Mouse (Mus musculus) T-cell, adult 2 months (primary cell): Measurements from ENCODE around the gene Pcbd1.

Experiments used
- DNase-seq: peaks from one replicate; pipeline ENCODE4 v3.0.0; 2022; ENCODE audit warnings: low spot score

The Pcbd1 gene

DNA sequence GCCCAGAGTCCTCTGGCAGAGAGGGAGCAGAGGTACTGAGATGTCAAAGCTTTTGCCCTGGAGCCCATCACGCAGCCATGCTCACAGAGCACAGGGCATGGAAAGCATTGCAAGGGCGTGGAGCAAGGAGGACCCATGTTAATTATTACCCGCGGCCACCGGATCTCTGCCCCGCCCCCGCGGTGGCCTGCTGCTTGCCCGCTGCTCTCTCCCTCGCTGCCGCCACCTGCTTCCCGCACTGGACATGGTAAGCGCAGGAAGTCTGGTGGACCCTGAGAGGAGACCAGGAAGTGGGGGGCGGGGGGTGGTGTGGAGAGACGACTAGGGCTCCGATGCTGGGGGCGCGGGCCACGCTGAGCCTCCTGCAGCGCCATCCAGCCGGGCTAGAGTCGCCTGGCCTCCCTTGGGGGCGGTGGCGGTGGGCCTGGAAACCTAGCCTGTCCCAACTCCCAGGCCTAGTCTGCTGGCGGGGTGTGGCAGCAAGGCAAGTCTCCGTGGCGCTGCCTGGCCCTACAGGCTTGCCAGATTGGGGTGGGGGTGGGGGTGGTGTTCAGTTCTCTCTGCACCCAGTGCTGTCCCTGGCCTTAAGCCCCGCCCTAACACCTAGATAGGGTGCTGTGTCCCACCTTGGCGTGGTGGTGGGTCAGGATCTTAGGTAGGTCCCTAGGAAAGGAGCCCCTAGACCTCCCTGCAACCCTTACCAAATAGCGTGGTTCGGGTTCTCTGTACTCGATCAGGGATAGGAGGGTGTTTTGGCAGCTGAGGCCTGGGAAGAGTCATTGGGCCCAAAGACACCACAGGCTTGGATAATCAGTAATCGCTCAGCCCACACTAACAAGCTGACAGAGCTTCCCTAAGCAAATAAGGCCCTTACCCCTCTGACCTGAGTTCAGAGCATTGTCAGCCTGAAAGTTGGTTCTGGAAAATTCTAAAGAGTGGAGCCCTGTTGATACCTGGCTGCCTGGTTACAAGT lies at the start of gene Pcbd1:
Gene Pcbd1 (plus strand): TSS at position 162 of the 973 bp plus-strand sequence.
- no peak for DNase-seq

DNA sequence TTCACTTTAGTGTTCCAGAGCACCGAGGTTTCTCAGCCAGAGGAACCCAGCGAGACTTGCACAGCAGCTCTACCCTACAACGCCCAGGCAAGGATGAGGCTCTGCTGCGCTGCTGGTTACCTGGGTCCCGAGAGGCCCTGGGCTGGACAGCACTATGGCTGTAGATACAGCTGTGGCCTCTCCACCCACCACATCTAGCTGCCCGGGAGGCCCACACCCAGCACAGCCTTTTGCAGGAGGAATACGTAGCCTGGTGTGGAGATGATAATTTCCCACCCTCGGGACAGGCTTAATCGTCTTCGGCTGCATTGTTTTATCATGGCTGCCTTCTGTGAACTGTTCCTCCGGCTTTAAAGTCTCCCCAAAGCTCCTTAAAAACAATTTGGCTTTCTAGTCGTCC lies 49.5 kb upstream of the Pcbd1 start:
- DNase-seq, result no peak

DNA sequence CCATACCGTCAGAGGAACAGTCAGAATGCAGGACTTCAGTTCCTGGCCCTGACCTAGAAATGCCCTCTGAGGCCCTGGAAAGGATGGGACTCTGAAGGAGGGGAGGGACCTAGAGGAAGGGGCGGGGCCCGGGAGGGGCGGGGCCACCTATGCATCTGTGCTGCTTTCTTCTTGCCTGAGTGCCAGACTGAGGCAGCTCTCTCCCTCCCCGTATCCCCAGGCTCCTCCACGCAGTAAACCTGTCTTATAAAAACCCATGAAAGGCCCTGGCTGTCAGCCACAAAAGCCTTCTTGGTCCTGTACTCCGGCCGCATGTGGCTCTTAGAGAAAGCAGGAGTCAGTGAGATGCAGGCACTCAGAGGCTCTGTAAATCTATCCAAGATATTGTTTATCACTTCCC lies 44.0 kb upstream of the Pcbd1 start:
- DNase-seq, result no peak

DNA sequence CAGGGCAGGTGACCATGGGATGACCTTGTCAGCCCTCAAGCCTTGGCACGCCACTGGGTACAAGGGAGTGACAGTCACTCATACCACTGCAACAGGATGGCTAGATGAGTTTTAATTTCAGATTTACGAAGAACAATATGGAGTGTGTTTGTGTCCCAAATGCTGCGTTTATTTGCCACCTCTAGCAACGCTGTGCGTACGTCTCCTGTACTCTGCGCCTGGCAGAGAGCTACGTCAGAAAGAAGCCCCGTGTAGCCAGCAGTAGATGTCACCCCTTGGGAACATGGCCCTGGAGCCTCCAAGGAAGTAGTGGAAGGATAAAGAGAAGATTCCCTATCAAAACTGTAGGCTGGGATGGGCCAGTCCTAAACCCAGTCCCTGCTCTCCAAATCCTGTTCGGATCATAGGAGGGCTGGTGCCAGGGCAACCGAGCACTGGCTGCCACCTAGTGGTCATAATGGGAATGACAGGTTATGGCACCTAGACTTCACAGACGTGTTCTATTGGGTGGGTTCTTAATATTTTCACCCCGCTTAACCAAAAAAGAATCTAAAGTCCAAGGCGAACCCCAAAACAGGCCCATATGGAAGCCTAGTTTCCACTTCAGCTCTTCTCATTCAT lies 37.0 kb upstream of the Pcbd1 start:
- DNase-seq, result peak; percentile 17

DNA sequence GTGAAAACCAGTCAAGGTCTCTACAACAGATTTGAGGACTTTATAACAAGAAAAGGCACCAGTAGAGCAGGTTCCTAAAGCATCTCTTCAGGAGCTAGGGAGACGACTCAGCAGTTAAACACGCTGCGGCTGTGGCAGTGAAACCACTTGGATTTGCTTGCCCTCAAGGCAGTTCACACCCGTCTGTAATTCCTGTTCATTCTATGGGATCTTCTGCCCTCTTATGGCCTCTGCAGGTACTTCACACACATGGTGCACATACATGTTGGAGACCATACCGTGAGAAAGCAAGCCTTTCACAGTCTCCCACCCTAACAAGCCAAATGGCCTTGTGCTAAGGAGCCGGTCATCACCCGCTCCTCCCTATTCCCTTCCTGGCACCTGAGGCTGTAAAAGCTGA lies 32.5 kb upstream of the Pcbd1 start:
- no peak for DNase-seq

DNA sequence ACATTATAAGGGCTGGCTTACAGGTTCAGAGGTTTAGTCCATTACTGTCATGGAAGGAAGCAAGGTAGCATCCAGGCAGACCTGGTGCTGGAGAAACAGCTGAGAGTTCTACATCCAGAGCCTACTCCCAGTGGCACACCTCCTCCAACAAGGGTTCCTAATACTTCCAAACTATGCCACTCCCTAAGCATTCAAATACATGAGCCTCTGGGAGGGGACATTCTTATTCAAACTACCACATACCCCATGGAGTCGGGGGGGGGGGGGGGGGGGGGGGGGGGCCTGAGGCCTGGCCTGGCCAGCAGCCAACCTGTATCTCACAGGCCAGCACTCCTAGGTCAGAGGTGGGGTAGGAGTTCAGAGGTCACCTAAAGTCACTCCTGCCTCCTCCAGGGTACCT lies 30.0 kb upstream of the Pcbd1 start:
- DNase-seq, result no peak

DNA sequence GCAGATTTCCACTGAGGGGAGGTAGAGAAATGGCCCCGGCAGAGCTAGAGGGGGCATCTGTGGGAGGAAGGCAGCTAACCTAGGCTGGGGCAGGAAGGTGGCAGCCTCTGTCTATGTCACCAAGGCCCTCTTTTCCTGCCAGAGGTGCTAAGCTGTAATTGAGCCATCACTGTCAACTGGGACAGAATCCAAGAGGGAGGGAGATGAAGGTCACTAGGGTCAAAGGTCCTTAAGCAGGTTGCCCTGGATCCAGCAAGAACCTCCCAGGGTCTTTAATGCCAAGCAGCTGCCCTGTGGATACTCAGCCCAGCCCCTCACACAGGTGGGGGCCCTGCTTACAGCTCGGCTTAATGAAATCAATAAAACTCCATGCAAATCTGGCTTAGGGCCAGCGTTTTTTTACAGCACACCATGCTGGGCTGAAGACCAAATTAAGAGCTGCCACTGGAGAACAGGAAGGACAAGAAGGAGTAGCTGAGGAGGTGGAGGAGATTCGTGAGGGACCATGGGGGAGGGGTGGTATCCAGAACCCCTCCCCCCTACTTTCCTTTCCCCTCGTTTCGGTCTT lies 29.5 kb upstream of the Pcbd1 start:
- DNase-seq, result no peak

DNA sequence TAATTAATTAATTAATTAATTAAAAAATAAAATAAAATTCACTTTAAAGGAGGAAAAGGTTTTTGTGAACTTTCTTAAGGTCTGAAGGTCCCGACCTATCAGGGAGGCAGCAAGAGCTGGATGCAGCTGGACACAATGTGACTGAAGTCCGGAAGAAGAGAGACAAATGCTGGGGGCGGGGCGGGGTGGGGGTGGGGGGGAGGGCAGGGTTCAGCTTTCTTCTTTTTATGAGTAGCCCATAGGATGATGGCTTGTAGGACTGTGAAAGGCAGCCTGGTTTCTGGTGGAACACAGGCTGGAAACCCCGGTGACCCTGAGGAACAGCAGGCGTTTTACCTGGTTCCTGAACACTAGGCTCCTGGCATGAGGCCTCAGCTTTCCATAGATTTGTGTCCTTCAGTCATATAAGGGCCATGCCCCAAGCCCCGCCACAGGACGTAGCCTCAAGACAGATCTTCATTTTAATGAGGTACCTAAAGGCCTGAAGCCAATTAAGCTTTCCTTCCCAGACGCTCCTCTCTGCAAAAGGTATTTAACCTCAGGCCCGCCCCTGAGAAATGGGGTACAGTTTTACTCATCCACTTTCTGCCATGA lies 25.8 kb upstream of the Pcbd1 start:
- DNase-seq, result no peak

DNA sequence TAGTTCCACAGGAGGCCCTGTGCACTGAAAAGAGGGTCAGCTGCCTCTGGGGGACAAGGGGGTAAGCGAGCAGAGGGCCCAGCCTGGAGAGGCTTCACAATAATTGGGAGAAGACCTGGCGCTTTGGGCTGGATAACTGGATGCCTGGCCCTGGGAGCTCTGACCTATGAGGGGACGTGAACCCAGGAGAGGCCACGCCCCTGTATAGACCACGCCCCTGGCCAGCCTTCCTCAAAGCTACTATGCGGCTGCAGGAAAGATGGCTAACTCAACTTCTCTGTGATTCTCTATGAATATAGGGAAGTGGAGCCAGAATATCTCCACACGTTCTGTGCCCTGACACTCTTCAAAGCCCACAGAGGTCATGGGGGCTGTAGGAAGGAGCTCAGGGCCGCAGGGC lies 24.5 kb upstream of the Pcbd1 start:
- no peak for DNase-seq

DNA sequence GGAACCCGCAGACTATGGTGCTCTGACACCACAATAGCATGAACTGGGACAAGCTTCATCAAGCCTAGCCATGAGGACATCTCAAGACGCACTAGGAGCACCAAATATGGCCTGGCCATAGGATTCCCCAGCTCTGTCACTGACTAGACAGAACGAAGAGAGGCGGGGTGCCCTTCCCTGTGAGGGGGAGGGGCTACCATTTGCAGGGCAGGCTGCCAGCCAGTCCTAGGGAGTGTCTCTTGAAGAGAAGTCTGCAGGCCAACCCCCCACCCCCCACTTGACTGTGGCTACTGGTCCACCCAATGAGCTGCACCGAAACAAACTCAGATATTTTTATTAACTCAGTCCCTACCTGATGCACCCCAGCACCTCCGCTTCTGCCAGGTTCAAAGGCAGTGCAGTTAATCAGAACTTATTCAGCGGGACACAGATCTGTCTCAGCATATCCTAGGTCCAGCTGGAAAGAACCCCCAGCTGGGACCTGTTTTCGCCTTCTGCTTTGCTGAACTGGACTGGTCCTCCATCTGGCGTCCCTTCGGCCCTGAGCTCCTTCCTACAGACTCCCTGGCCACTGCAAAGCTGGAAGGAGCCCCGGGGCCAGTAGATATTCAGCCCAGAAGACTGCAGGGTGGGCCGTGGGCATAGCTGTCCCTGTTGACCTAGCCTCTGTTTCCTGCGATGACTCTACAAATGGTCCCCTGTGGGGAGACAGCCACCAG lies 23.7 kb upstream of the Pcbd1 start:
- DNase-seq, result no peak

DNA sequence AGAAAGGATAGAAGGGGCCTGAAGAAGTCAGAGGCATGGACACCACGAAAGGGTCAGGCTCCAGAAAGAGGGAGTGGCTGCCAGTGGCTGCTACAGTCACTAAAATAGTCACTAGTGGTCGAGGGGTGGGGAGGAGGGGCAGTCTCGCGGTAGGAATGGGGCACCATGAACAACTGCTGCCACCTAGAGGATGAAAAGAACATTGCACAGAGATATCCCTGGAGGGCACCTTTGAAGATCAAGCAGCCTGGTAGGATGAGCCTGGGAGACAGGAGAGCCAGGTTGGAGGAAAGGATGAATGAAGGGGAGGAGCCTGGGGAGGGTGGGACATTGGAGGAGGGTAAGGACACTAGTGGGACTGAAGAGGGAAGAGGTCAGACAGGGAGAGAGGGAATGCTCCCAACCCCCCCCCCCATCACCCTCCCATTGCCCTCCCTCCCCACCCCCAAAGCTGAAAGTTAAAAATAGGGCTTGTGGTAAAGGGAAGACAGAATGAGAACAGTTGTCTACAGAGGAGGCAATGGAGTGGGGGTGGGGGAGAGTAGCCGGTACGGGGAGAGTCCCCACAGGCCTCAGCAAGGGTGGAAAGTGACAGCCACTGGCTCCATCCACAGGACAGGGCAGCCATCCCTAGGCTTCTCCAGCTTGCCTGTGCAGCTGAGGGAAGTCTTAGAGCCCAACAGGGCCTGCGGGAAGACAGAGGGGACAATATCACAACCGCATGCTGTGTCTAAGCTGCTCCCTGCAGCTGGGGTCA lies 20.5 kb upstream of the Pcbd1 start:
- DNase-seq, result peak; percentile 28

DNA sequence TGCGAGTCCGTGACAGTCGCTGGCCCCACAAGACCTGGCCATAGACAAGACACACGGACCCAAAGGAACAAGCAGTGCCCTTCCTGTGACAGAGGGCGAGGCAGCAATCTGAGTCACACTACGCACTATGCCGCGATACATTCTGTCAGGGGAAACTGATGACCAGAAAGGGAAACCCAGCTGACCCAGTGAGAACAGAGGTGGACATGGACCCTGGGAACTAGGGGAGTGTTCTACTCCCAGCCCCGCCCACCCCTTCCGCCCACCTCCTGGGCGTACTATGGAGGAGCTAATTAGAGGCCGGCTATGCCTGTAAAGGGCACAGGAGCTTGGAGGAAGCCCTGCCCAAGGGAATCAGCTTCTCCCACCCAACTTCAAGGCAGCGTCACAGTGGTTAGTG lies 19.9 kb upstream of the Pcbd1 start:
- DNase-seq, result no peak

DNA sequence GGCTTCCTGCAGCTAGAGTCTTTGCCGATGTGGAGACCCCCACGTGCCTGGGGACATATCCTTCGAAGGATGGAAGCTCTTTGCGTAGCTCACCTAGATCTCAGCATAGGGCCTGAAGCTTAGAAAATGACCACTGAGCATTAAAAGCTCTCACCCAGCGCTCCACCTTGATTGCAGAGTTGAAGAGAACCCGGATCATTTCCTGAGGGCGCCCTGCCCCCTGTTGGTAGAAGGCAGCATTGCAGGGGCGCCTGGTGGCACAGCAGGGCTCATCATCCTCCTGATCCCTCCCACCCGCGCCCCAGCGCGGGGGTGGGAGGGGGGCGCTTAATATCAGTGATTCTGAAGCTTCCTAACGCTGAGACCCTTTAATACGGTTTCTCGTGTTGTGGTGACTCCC lies 16.8 kb upstream of the Pcbd1 start:
- DNase-seq, result peak; percentile 24

DNA sequence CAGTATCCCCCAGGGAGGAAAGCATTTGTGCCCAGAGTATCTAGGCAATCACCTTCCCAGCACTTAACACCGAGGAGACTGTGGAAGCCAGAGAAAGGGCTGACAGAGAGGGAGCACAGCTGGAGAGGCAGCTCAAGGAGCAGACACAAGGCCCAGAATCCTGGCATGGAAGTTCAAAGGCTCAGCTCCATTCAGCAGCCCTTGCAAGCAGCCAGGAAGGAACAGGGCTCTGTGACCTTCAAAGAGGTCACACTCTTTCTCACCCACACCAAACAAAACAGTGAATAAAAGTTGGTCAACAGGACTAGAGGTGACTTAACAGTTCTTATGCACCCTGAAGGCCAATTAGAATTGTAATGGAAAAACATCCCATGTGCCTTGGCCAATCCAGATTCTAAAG lies 14.5 kb upstream of the Pcbd1 start:
- no peak for DNase-seq

DNA sequence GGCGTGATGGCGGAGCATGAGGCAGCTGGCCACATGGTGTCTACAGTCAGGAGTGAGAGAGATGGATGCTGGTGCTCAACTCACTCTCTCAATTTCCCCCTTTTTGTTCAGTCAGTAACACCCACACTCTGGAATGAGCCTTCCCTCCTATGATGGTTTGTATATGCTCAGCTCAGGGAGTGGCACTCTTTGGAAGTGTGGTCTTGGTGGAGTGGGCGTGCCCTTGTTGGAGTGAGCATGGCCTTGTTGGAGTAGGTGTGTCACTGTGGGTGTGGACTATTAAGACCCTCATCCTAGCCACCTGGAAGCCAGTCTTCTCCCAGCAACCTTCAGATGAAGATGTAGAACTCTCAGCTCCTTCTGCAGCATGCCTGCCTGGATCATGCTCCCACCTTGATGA lies 13.5 kb upstream of the Pcbd1 start:
- no peak for DNase-seq

DNA sequence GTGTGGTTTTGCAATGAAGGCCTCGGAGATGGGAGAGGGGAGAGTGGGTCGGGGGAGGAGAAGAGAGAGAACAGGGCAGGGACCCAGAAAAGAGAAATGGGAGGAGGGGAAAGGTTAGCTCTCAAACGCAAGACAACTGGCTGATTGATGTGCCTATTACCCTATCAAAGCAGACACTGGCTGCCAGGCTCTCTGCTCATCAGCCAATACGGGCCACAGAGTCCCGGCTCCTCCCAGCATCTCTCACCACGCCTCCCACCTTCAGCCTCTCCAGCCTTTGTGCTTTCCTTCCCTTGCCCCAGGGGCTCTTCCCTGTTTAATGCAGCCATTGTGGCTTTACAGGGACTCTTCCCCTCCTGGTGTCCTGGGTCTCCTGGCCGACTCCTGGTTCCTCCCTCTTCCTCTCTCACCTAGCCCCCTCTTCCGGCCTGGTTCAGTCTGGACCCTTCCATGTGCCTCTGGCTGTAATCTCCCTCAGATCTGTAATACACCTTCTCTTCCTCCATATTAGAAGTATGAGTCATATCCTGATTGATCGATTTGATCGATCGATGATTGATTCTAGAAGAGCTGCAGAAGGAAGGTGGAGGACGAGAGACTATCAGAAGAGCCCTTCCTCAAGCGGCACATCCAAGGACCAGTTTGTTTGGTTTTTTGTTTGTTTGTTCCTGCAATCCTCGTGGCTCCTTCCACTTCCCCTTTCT lies 8.8 kb upstream of the Pcbd1 start:
- DNase-seq, result peak; percentile 46

DNA sequence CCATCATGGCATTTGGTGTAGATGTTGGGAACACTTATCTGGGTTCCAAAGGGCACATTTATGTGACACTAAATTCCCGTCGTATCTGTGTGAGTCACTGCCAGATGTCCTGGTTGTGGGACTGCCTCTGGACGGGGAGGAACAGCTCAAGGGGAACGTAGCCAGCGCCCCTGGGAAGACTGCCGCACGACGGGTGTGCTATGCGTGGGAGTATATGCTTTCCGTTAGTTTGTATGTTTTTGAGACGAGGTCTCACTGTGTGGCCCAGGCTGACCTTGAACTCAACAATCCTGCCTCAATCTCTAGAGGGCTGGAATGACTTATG lies 8.2 kb upstream of the Pcbd1 start:
- no peak for DNase-seq

DNA sequence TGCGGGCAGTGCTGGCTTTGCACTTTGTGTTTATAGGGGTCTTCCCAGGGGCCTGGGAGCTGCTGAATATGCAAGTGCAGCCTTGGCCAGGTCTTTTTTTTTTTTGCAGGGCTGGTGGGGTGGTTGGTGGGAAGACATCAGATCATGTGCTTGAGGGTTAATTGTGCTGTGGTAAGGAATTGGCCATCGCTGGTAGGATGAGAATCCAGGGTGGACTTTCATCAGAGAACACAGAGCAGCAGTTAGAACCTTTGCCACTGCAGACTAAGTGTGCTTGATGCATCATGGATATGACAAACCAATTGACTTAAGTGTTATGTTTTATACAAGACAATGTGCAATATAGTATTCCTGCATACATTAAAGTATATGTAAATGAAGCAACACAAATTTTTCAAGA lies 3.8 kb upstream of the Pcbd1 start:
- no peak for DNase-seq

DNA sequence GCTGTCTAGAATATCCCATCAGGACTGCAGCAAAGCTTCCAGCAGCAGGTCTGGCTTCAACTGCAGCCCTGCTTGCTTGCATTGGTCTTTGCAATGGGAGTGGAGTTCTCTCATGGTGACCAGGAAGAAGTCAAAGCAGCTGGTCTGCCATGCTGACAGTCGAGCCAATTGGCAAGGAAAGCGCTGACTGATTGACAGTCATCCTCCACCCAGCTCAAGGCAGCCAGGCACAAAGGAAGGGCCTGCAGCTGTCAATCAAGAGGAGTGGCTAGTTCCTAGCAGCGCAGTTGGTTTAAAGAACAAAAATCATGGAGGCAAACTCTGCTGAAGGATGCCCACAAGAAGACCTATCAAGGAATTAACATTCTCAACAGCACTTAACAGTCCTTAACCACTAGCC lies 2.6 kb upstream of the Pcbd1 start:
- DNase-seq, result no peak

DNA sequence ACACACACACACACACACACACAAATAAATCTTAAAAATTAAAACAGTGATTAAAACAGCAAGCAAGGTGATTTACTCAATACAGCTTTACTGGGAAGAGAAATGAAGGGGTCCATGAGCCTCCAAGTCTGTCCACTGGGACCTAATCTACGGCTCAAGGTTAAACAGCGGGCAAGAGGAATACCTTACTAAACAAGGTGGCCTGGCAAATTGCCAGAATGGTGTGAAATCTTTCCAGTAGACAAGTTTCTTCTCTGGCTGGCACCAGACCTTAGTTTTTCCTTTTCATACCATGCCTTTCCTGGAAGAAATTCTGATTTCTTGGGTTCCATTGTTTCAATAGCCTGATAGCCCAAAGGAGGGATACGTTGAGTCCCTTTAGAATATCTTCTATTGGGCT lies 663 bp upstream of the Pcbd1 start:
- no peak for DNase-seq

DNA sequence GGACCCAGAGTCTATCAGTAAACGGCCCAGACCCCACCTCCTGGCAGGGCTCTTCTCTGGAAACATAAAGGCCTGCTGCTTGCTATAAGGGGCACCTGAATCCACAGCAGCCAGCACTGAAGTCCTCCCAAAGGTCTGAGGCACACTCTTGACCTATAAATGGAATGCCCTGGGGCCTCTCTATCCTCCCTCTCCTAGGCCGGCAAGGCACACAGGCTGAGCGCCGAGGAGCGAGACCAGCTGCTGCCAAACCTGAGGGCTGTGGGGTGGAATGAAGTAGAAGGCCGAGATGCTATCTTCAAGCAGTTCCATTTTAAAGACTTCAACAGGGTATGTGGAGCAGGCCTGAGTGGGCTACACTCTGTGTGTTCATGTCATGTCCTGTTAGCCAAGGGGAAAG lies 2.7 kb downstream of the Pcbd1 start:
- no peak for DNase-seq
